8 mouse cellular contexts compared by ENCODE assay signal in the genomic region with DNA sequence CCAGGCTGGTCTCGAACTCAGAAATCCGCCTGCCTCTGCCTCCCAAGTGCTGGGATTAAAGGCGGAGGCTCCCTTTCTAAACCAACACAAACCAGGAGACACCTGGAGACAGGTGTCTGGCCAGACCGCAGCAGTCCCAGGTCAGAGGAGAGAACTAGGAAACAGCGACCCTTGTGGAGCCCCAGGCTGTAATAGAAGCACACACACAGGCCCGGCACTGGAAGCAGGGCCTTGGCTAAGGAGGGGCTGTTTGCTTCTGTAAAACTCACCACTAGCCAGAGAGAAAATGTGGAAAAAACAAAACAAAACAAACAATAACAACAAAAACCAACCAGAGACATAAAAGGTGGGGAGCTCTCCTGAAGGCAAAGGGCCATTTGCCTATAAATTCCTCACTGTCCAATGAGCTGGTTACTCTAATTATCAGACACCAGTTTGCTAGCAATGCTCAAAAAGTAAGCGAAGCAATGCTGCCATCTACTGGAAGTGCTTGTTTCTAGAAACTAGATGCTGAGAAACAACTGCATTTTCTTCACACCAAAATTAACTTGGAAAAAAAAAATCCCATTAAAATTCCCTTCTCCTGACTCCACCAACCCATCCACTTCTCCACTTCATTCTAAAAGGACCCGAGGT.
A peak's percentile ranks its signal among the peaks of the same experiment; 100 is the strongest.
DNase-seq lines count a peak whose midpoint lies in the region; ATAC-seq and TF ChIP-seq lines count a peak whose summit lies in the region.

No protein-coding gene starts in this region.

- no peaks in the 10 kb centered on the region for H3K27me3 ChIP-seq in cerebellum, adult 2 months (ENCODE audit: control insufficient read depth, insufficient read depth, low read length)
- H3K27me3 ChIP-seq in kidney, embryonic 14.5 days (ENCODE audit: control insufficient read depth, insufficient read depth, low read length), result no peaks in the 10 kb centered on the region
- H3K27me3 ChIP-seq in limb, embryonic 13.5 days, result no peaks in the 10 kb centered on the region
- H3K27me3 ChIP-seq in neural tube, embryonic 12.5 days (replicated peaks), result no peaks in the 10 kb centered on the region

- H3K4me2 ChIP-seq in kidney, embryonic 14.5 days (replicated peaks; ENCODE audit: low read depth, low read length), result no peak overlapping the region
- H3K4me2 ChIP-seq in limb, embryonic 13.5 days (replicated peaks), result no peak overlapping the region
- no peak overlapping the region for H3K4me2 ChIP-seq in neural tube, embryonic 12.5 days (replicated peaks)

- peak; percentile 79 for ATAC-seq in kidney, embryonic 14.5 days (ENCODE audit: low FRiP score, low TSS enrichment)
- ATAC-seq in limb, embryonic 13.5 days (ENCODE audit: low FRiP score, low read depth), result 0 out of 2 replicates have a peak, but pooled peaks have one; percentile 64
- peak; percentile 59 for ATAC-seq in neural tube, embryonic 12.5 days (ENCODE audit: low FRiP score, low read depth)
- no peak for ATAC-seq in erythroblast, adult 5-6 weeks (replicated peaks; ENCODE audit: low FRiP score, poor library complexity, severe bottlenecking)

- 60% methylated on average over 8 of the region's 8 CpGs for WGBS in cerebellum, adult 2 months
- WGBS in kidney, embryonic 14.5 days, result 45% methylated on average over 8 of the region's 8 CpGs
- WGBS in limb, embryonic 13.5 days, result 46% methylated on average over 8 of the region's 8 CpGs
- whole genome bisulfite sequencing in neural tube, embryonic 12.5 days, result 57% methylated on average over 8 of the region's 8 CpGs

- no peaks in the 10 kb centered on the region for H3K36me3 ChIP-seq in ES-E14 (ENCODE audit: control insufficient read depth, insufficient read depth, low read length, poor library complexity, severe bottlenecking)
- H3K36me3 ChIP-seq in kidney, embryonic 14.5 days (ENCODE audit: control insufficient read depth, insufficient read depth, low read length), result no peaks in the 10 kb centered on the region; the same call in 1 of the 2 replicates
- no peaks in the 10 kb centered on the region for H3K36me3 ChIP-seq in limb, embryonic 13.5 days
- no peaks in the 10 kb centered on the region for H3K36me3 ChIP-seq in neural tube, embryonic 12.5 days

- H3K4me3 ChIP-seq in ES-E14 (ENCODE audit: insufficient read depth in 1 of 2, low read depth in 1 of 2, low read length in 2 of 2, poor library complexity in 1 of 2, severe bottlenecking in 1 of 2), result no peak overlapping the region
- H3K4me3 ChIP-seq in cerebellum, adult 2 months (replicated peaks; ENCODE audit: insufficient read depth, low read depth, low read length), result no peak overlapping the region
- no peak overlapping the region for H3K4me3 ChIP-seq in kidney, embryonic 14.5 days (ENCODE audit: low read length)
- H3K4me3 ChIP-seq in limb, embryonic 13.5 days, result no peak overlapping the region
- no peak overlapping the region for H3K4me3 ChIP-seq in neural tube, embryonic 12.5 days

- H3K4me1 ChIP-seq in ES-E14 (ENCODE audit: control insufficient read depth in 2 of 2, insufficient read depth in 2 of 2, low read length in 2 of 2, poor library complexity in 1 of 2), result peaks cover 0 to 4% of the 10 kb centered on the region in 2 experiments; a peak in 1 of 4 replicates
- no peaks in the 10 kb centered on the region for H3K4me1 ChIP-seq in cerebellum, adult 2 months (ENCODE audit: control insufficient read depth, insufficient read depth, low read length)
- no peaks in the 10 kb centered on the region for H3K4me1 ChIP-seq in kidney, embryonic 14.5 days (ENCODE audit: control insufficient read depth, insufficient read depth, low read length)
- no peaks in the 10 kb centered on the region for H3K4me1 ChIP-seq in limb, embryonic 13.5 days
- no peaks in the 10 kb centered on the region for H3K4me1 ChIP-seq in neural tube, embryonic 12.5 days

- peak; percentile 40; the same call in 1 of the 2 replicates for TF ChIP-seq CTCF in cerebellum, adult 2 months (IDR thresholded peaks at IDR 0.05; ENCODE audit: borderline replicate concordance, insufficient read depth, low read depth, low read length)

- in situ Hi-C loops in ES-E14 (cut with MboI; ENCODE audit: low sequenced_read_pairs in 2 of 2, unreplicated experiment in 2 of 2), result loop anchor here (5.0 to 10.0 kb wide), 2 partner anchors 382 to 385 kb away; no protein-coding TSS in a partner anchor

- no peak overlapping the region for H3K27ac ChIP-seq in ES-E14 (ENCODE audit: insufficient read depth, low read depth, low read length, poor library complexity, severe bottlenecking)
- no peak overlapping the region for H3K27ac ChIP-seq in cerebellum, adult 2 months (ENCODE audit: insufficient read depth, low read length)
- H3K27ac ChIP-seq in kidney, embryonic 14.5 days (ENCODE audit: low read depth, low read length), result no peak overlapping the region
- H3K27ac ChIP-seq in limb, embryonic 13.5 days, result no peak overlapping the region
- no peak overlapping the region for H3K27ac ChIP-seq in neural tube, embryonic 12.5 days

- no peaks in the 10 kb centered on the region for H3K9me3 ChIP-seq in ES-E14 (ENCODE audit: control insufficient read depth, insufficient read depth, low read depth, low read length)
- no peaks in the 10 kb centered on the region for H3K9me3 ChIP-seq in kidney, embryonic 14.5 days (ENCODE audit: control insufficient read depth, low read length)
- no peaks in the 10 kb centered on the region for H3K9me3 ChIP-seq in limb, embryonic 13.5 days
- no peaks in the 10 kb centered on the region for H3K9me3 ChIP-seq in neural tube, embryonic 12.5 days

- H3K9ac ChIP-seq in ES-E14 (ENCODE audit: insufficient read depth, low read depth, low read length, poor library complexity, severe bottlenecking), result no peak overlapping the region
- H3K9ac ChIP-seq in kidney, embryonic 14.5 days (ENCODE audit: low read depth, low read length), result no peak overlapping the region
- no peak overlapping the region for H3K9ac ChIP-seq in limb, embryonic 13.5 days
- no peak overlapping the region for H3K9ac ChIP-seq in neural tube, embryonic 12.5 days

- TF ChIP-seq POLR2A in cerebellum, adult 2 months (IDR thresholded peaks at IDR 0.05; ENCODE audit: borderline replicate concordance, insufficient read depth, low read length), result no peak

- peak; percentile 82 for DNase-seq in CD4-positive, CD25-positive, alpha-beta regulatory T cell, adult 2 months (ENCODE audit: low read depth, low spot score)
- peak; percentile 62 for DNase-seq in ES-E14 (ENCODE audit: low read depth, low spot score)
- peak; percentile 47 to 63 for DNase-seq in cerebellum, adult 2 months
- peak; percentile 87 for DNase-seq in forelimb bud, embryonic 11.5 days (ENCODE audit: low read depth, low spot score)

TF ChIP-seq in ES-E14, 5 proteins besides CTCF, POLR2A, EP300 and RAD21:
- TF ChIP-seq CHD2 (IDR thresholded peaks at IDR 0.05; ENCODE audit: low read depth, low read length) (no peak), ZC3H11A (IDR thresholded peaks at IDR 0.05; ENCODE audit: borderline replicate concordance, low read depth, low read length) (peak; percentile 85)
